Mouse (Mus musculus) layer of hippocampus, adult 9-11 months (tissue): Measurements from ENCODE around the gene Aamdc.

ENCODE experiments used
- DNase-seq: peaks from one replicate; pipeline ENCODE4 v3.0.0; 2022

Gene Aamdc

DNA sequence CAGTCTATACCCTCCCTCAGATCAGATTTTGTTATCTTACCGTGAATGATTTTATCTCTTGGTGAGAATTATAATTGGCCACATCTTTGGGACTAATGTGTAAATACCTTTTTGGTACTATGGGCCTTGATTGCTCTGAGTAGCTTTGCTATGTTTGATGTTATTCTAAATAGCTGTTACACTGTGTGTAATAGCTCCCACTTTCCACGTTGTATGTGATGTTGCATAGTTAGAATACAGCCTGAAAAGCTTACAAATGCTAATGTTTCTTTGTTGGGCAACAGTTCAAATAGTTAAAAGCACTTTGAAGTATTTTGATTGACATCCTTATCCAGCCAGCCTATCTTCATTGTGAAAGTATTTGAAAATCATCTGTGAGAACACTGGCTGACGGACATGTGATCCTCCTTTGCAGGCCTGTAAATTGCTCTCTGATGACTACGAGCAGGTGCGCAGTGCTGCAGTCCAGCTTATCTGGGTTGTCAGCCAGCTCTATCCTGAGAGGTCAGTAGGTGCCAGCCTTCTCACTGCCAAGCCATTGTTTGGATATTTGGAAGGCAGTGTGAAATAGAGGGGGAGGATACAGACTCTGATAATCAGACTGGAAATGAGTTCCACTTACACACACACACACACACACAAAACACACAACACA is 78.6 kb downstream of the Aamdc start:
- DNase-seq = no peak
